Mouse (Mus musculus): ENCODE results near the gene Celsr1. TPM values are rescaled to one million over a fixed set of nuclear protein-coding genes. Genes with fewer than 3 reads are reported as not detected.

Celsr1 gene
- polyA plus RNA-seq, 1 experiment from 2014 or later, result 3.4 TPM

- no peak overlapping the region for H3K4me3 ChIP-seq
- DNase-seq (ENCODE audit: low spot score), result no peak
- H3K4me1 ChIP-seq, result peaks cover 13% of the 10 kb centered on the region
- WGBS, result 92% methylated on average over 10 of the region's 10 CpGs
- no peaks in the 10 kb centered on the region for H3K9me3 ChIP-seq (replicated peaks)
- H3K27me3 ChIP-seq (ENCODE audit: low read depth, poor library complexity, severe bottlenecking), result peaks cover 3% of the 10 kb centered on the region; the same call in 1 of the 2 replicates
- H3K36me3 ChIP-seq, result no peaks in the 10 kb centered on the region
- no peak overlapping the region for H3K27ac ChIP-seq (replicated peaks)
Measured at GRCm38 (mm10) chr15:86051152-86051551, 17.6 kb upstream of the Celsr1 start.

- Histone ChIP-seq H3K9me3 (replicated peaks) (no peaks in the 10 kb centered on the region), H3K4me1 (peaks cover 13% of the 10 kb centered on the region), H3K27me3 (ENCODE audit: low read depth, poor library complexity, severe bottlenecking) (no peaks in the 10 kb centered on the region), H3K36me3 (no peaks in the 10 kb centered on the region), H3K27ac (replicated peaks) (no peak overlapping the region), H3K4me3 (no peak overlapping the region)
- no peak for DNase-seq (ENCODE audit: low spot score)
- WGBS, result 79% methylated on average over 4 of the region's 4 CpGs
Measured at GRCm38 (mm10) chr15:86050170-86050743, 16.7 kb upstream of the Celsr1 start.

- Histone ChIP-seq H3K4me3 (no peak overlapping the region), H3K27me3 (ENCODE audit: low read depth, poor library complexity, severe bottlenecking) (no peaks in the 10 kb centered on the region), H3K4me1 (peaks cover 13% of the 10 kb centered on the region), H3K27ac (replicated peaks) (no peak overlapping the region), H3K36me3 (no peaks in the 10 kb centered on the region), H3K9me3 (replicated peaks) (no peaks in the 10 kb centered on the region)
- DNase-seq (ENCODE audit: low spot score), result no peak
- 88% methylated on average over 3 of the region's 3 CpGs for WGBS
Measured at GRCm38 (mm10) chr15:86049510-86049909, 15.9 kb upstream of the Celsr1 start.

DNA sequence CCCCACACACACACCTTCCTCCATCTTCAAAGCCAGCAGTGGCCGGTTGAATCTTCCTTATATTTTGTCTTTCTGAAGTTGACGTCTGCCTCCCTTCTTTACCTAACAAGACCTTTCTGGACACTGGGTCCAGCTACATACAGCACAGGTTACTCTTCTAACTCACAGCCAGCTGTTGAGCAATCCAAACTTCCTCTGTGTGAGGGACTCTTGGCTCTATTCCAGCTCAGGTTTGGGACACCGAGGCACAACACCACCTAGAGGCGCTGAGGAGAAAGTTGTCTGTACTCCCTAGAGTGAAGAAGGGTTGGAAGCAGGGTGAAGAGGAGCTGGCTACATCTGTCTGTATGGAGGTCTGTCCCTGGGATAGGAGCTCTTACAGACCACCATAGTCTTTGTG is 8.8 kb upstream of the Celsr1 start:
- WGBS, result 46% methylated on average over 4 of the region's 4 CpGs
- DNase-seq (ENCODE audit: low spot score), result no peak

DNA sequence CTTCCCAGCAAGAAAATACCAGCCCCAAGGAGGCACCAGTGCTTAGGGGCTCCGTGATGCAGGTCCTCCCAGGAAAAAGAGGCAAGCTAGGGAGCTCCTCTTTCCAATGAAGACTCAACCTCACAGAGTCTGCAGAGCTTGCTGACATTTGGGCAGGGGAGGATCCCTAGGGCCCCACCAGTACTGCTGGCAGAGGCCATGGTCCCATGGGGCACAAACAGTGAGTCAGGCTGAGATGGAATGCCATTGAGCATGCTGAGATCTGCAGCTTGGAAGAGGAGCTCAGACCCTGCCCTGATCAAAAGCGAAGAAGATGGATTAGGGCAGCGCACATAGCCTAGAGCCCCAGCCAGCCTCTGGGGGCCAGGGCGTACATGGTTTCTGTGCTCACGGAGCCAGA is 7.8 kb upstream of the Celsr1 start:
- peaks cover 14% of the 10 kb centered on the region for H3K4me1 ChIP-seq
- 94% methylated on average over 5 of the region's 5 CpGs for WGBS
- no peak overlapping the region for H3K4me3 ChIP-seq
- H3K9me3 ChIP-seq (replicated peaks), result no peaks in the 10 kb centered on the region
- peaks cover 40% of the 10 kb centered on the region for H3K27me3 ChIP-seq (ENCODE audit: low read depth, poor library complexity, severe bottlenecking)
- no peak overlapping the region for H3K27ac ChIP-seq (replicated peaks)
- no peaks in the 10 kb centered on the region for H3K36me3 ChIP-seq
- DNase-seq (ENCODE audit: low spot score), result no peak

More for the DNA sequence above, 8.8 kb upstream of the Celsr1 start:
- Histone ChIP-seq H3K4me3 (no peak overlapping the region), H3K4me1 (peaks cover 14% of the 10 kb centered on the region), H3K36me3 (no peaks in the 10 kb centered on the region), H3K27ac (replicated peaks) (no peak overlapping the region), H3K27me3 (ENCODE audit: low read depth, poor library complexity, severe bottlenecking) (peaks cover 40% of the 10 kb centered on the region), H3K9me3 (replicated peaks) (no peaks in the 10 kb centered on the region)

- Histone ChIP-seq H3K4me1 (peaks cover 38% of the 10 kb centered on the region), H3K4me3 (no peak overlapping the region), H3K27me3 (ENCODE audit: low read depth, poor library complexity, severe bottlenecking) (peaks cover 65% of the 10 kb centered on the region), H3K36me3 (no peaks in the 10 kb centered on the region), H3K27ac (replicated peaks) (no peak overlapping the region), H3K9me3 (replicated peaks) (no peaks in the 10 kb centered on the region)
- 0% methylated on average over 2 of the region's 2 CpGs for WGBS
- peak; percentile 74 for DNase-seq (ENCODE audit: low spot score)
Measured at GRCm38 (mm10) chr15:86038802-86039201, 5.2 kb upstream of the Celsr1 start.

DNA sequence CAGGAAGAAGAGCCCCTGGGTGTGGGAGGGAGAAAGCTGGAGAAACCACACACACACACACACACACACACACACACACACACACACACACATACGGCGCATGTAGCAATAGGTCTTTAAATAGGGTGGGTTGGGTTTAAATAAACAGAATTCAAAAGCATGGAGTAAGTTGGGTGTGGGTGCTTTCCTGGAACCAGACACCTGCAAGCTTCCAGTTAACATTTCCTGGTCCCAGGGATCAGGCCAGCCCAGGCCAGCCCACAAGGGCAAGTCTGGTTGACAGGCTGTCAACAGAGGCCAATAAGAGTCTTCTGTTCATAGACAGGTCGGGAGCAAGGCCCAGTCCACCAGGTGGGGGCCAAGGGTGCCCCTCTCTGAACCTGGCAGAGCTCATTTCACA is 2.3 kb upstream of the Celsr1 start:
- Histone ChIP-seq H3K36me3 (peaks cover 17% of the 10 kb centered on the region), H3K4me3 (no peak overlapping the region), H3K4me1 (peaks cover 56% of the 10 kb centered on the region), H3K9me3 (replicated peaks) (peaks cover 17% of the 10 kb centered on the region), H3K27me3 (ENCODE audit: low read depth, poor library complexity, severe bottlenecking) (peaks cover 77% of the 10 kb centered on the region), H3K27ac (replicated peaks) (0 out of 2 replicates have a peak overlapping the region, but pooled peaks have one; percentile 28)
- no peak for DNase-seq (ENCODE audit: low spot score)
- 76% methylated on average over 3 of the region's 3 CpGs for WGBS

DNA sequence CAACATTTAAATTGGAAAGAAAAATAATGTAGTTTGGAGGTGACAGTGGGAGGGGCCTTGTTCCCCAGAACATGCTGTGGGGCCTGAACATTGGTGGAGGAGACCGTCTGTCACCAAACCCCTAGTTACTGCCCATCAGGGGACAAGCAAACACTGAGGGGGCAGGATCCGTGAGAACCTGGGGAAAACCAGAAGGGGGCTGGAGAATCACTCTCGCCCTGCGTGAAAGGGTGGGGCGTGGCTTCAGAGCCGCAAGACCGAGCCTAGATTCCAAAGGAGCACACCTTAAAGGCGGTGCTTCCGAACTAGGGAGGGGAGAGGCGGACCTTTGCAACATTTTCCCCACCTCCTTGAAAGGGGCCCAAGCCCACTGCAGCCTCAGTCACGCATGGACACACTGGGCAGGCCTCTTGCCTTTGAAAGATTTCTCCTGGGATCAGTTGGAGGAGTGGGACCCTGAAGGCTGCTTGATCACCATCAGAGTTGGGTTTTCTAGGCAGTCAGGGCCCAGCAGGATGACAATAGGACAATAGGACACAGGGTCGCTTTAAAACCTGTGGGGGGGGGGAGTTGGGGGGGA is 1.3 kb upstream of the Celsr1 start:
- peaks cover 67% of the 10 kb centered on the region for H3K27me3 ChIP-seq (ENCODE audit: low read depth, poor library complexity, severe bottlenecking)
- peaks cover 28% of the 10 kb centered on the region for H3K9me3 ChIP-seq (replicated peaks)
- peak overlapping the region; percentile 93 for H3K27ac ChIP-seq (replicated peaks)
- H3K36me3 ChIP-seq, result peaks cover 27% of the 10 kb centered on the region
- 2% methylated on average over 12 of the region's 12 CpGs for WGBS
- peak overlapping the region; percentile 84 for H3K4me3 ChIP-seq
- H3K4me1 ChIP-seq, result peaks cover 59% of the 10 kb centered on the region
- peak; percentile 51 for DNase-seq (ENCODE audit: low spot score)

GRCm38 (mm10) chr15:86034021-86034523 is 495 bp upstream of the Celsr1 start:
- Histone ChIP-seq H3K27me3 (ENCODE audit: low read depth, poor library complexity, severe bottlenecking) (peaks cover 59% of the 10 kb centered on the region), H3K27ac (replicated peaks) (peak overlapping the region; percentile 93), H3K4me3 (peak overlapping the region; percentile 84), H3K36me3 (peaks cover 35% of the 10 kb centered on the region), H3K4me1 (peaks cover 61% of the 10 kb centered on the region), H3K9me3 (replicated peaks) (peaks cover 36% of the 10 kb centered on the region)
- peak; percentile 91 for DNase-seq (ENCODE audit: low spot score)
- under 1% methylated on average over 44 of the region's 44 CpGs for WGBS

DNA sequence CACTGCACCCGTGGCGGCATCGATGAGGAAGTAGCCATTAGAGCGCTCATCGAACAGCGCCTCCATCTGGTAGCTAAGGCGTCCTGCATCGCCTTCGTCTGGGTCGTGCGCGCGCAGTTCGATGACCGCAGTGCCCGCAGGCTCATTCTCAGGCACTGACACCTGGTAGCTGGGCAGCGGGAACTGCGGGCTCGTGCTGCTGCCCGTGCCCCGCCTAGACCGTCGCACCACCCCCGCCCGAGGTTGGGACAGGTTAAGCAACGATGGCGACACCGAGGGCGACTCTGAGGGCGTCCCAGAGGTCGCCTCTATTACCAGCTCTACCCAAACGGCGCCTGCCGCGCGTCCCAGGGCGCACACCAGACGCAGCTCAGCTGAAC is 776 bp downstream of the Celsr1 start:
- DNase-seq (ENCODE audit: low spot score), result peak; percentile 72
- peak overlapping the region; percentile 84 for H3K4me3 ChIP-seq
- WGBS, result under 1% methylated on average over 38 of the region's 38 CpGs
- peak overlapping the region; percentile 93 for H3K27ac ChIP-seq (replicated peaks)
- H3K4me1 ChIP-seq, result peaks cover 65% of the 10 kb centered on the region
- peaks cover 55% of the 10 kb centered on the region for H3K27me3 ChIP-seq (ENCODE audit: low read depth, poor library complexity, severe bottlenecking)
- peaks cover 48% of the 10 kb centered on the region for H3K9me3 ChIP-seq (replicated peaks)
- peaks cover 48% of the 10 kb centered on the region for H3K36me3 ChIP-seq

DNA sequence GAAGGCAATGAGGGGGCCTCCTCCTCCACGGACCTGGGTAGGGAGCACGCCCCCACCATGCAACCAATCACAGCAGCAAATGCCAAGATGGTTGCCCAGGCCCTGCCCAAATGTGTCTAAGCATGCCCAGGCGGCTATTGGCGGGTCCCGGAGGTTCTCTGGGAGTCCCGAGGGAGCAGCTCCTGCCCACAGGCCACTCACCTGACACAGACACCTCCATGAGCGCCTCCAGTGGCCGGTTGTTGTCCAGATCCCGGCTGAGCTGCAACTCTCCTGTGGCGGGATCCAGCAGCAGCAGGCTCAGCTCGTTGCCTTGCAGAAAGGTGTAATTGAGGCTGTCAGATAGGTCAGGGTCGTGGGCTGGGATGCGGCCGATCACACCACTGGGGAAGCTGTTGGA is 3.6 kb downstream of the Celsr1 start:
- Histone ChIP-seq H3K27me3 (ENCODE audit: low read depth, poor library complexity, severe bottlenecking) (peaks cover 38% of the 10 kb centered on the region), H3K4me3 (peak overlapping the region; percentile 36), H3K27ac (replicated peaks) (no peak overlapping the region), H3K9me3 (replicated peaks) (peaks cover 57% of the 10 kb centered on the region), H3K4me1 (peaks cover 53% of the 10 kb centered on the region), H3K36me3 (peaks cover 76% of the 10 kb centered on the region)
- no peak for DNase-seq (ENCODE audit: low spot score)
- WGBS, result 65% methylated on average over 14 of the region's 14 CpGs

DNA sequence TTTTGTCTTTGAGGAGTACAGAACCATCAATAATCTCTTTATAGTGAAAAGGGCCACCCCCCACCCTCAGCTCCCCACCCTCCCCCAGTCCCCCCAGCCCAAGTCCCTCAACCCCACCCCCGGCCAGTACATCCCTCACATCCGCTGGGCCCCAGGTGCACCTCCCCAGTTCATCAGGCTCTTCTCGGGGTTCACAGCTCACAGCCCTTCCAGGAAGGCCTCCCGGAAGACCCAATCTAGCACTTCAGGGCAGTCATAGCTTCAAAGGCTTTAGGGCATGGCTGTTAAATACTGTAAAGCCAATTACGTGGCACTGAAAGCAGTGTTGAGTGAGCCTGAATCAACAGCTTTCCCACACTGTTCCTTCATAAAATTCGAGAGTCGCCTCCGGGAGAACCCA is 5.7 kb downstream of the Celsr1 start:
- H3K36me3 ChIP-seq, result peaks cover 97% of the 10 kb centered on the region
- WGBS, result 84% methylated on average over 8 of the region's 8 CpGs
- H3K27me3 ChIP-seq (ENCODE audit: low read depth, poor library complexity, severe bottlenecking), result peaks cover 17% of the 10 kb centered on the region
- DNase-seq (ENCODE audit: low spot score), result no peak
- H3K4me3 ChIP-seq, result peak overlapping the region; percentile 36
- peaks cover 35% of the 10 kb centered on the region for H3K4me1 ChIP-seq
- peaks cover 57% of the 10 kb centered on the region for H3K9me3 ChIP-seq (replicated peaks)
- H3K27ac ChIP-seq (replicated peaks), result no peak overlapping the region

DNA sequence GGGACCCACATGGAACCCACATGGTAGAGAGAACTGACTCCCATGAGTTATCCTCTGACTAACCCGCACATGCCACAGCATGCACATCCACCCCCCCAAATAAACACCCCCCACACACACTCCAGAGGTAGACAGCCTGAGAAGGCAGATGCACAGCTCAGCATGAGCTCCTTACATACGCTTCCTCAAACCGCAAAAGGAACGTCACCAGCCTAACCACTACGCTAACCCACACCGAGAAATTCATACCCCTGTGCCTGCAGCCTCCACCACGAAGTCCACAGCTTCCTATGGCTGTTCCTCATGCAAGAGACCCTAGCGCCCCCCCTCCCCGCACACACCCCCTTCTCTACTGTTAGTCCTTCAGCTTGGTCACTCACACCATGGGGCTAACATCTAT is 11.6 kb downstream of the Celsr1 start:
- H3K4me1 ChIP-seq, result peaks cover 16% of the 10 kb centered on the region
- H3K9me3 ChIP-seq (replicated peaks), result peaks cover 11% of the 10 kb centered on the region
- no peak for DNase-seq (ENCODE audit: low spot score)
- H3K27me3 ChIP-seq (ENCODE audit: low read depth, poor library complexity, severe bottlenecking), result no peaks in the 10 kb centered on the region
- no peak overlapping the region for H3K4me3 ChIP-seq
- peaks cover 86% of the 10 kb centered on the region for H3K36me3 ChIP-seq
- WGBS, result 84% methylated on average over 9 of the region's 9 CpGs
- no peak overlapping the region for H3K27ac ChIP-seq (replicated peaks)
